Mouse (Mus musculus) lung, postnatal 0 days (tissue): ENCODE results near the gene Asb16. TPM values are rescaled to one million over a fixed set of nuclear protein-coding genes. Genes with fewer than 3 reads are reported as not detected.

ENCODE experiments used
- ATAC-seq: fragments of 200-750 bp; cut with Nextera tagmentation; 2 replicates; pipeline ENCODE4 v1.8.0; 2017; ENCODE audit warnings: moderate library complexity
- DNase-seq: peaks from one replicate; pipeline ENCODE4 v3.0.0-alpha.2; 2016; ENCODE audit warnings: low spot score
- H3K27ac ChIP-seq: fragments of 300-500 bp; sonication (generic); 2 replicates; pipeline ENCODE4 v1.5.1; 2014; ENCODE audit warnings: antibody characterized with exemption, mild to moderate bottlenecking, low read length, mixed read lengths
- H3K27me3 ChIP-seq: fragments of 300-500 bp; sonication (generic); replicated peaks from 2 replicates; pipeline ENCODE4 v1.6.1; 2014; ENCODE audit warnings: low read length, mixed read lengths; ENCODE audit not compliant: insufficient read depth
- H3K36me3 ChIP-seq: fragments of 300-500 bp; sonication (generic); 2 replicates; pipeline ENCODE4 v1.6.1; 2014; ENCODE audit warnings: low read length, mixed read lengths; ENCODE audit not compliant: insufficient read depth
- H3K4me1 ChIP-seq: fragments of 300-500 bp; sonication (generic); 2 replicates; pipeline ENCODE4 v1.6.1; 2014; ENCODE audit warnings: antibody characterized with exemption, low read depth, low read length, mixed read lengths; ENCODE audit not compliant: insufficient read depth
- H3K4me2 ChIP-seq: fragments of 300-500 bp; sonication (generic); replicated peaks from 2 replicates; pipeline ENCODE4 v1.6.1; 2014; ENCODE audit warnings: low read depth, mild to moderate bottlenecking, low read length, moderate library complexity, mixed read lengths
- H3K4me3 ChIP-seq: fragments of 300-500 bp; sonication (generic); 2 replicates; pipeline ENCODE4 v1.5.1; 2014; ENCODE audit warnings: low read depth, low read length
- H3K9ac ChIP-seq: fragments of 300-500 bp; sonication (generic); replicated peaks from 2 replicates; pipeline ENCODE4 v1.6.1; 2014; ENCODE audit warnings: low read depth, mild to moderate bottlenecking
- H3K9me3 ChIP-seq: fragments of 300-500 bp; sonication (generic); 2 replicates; pipeline ENCODE4 v1.6.1; 2016; ENCODE audit warnings: low read length, mixed read lengths
- CTCF ChIP-seq: IDR thresholded peaks from 2 replicates; pipeline ENCODE4 v1.5.1; 2016; ENCODE audit warnings: antibody characterized with exemption, mild to moderate bottlenecking
- EP300 ChIP-seq: IDR thresholded peaks from 2 replicates; pipeline ENCODE4 v1.6.1; 2016; ENCODE audit warnings: antibody characterized with exemption, mild to moderate bottlenecking, control low read depth
- WGBS: fragments of 180-500 bp; shearing (Covaris S2); extraction: QIAGEN DNeasy Blood & Tissue Kit; methylation state at CpG from one replicate; pipeline ENCODE4 v1.1.7; 2014; 5-methylcytosine and 5-hydroxymethylcytosine counted together
- polyA plus RNA-seq: library from polyadenylated mRNA; unstranded; fragments of >200 nt; fragmentation: Nextera tagmentation; extraction: Ambion mirVana; gene quantifications from 2 replicates; pipeline ENCODE4 v1.2.1, GENCODE M21; 2015

Asb16 gene
- polyA plus RNA-seq, 1 experiment from 2014 or later, result not detected

DNA sequence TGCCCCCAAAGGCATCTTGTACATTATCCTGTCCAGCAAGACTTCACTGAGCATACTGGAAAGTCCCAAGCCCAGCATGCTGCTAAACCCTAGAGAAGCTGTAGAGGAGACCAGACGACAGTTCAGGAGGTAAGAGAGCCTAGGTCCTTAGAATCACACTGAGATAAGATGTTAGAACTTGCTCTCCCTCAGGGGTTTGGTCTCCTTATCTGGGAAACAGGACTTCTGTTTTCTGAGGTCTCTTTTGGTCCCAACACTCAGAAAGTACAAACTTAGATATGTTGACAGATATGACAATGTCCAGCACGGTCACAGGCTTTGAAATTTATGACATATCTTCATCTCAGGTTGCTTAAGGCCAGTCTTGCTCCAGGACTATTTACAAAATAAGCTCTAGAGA is 32.5 kb upstream of the Asb16 start:
- Histone ChIP-seq H3K27me3 (no peaks in the 10 kb centered on the region), H3K36me3 (no peaks in the 10 kb centered on the region), H3K4me3 (no peak overlapping the region), H3K4me2 (no peak overlapping the region), H3K9ac (no peak overlapping the region), H3K4me1 (no peaks in the 10 kb centered on the region), H3K27ac (no peak overlapping the region), H3K9me3 (no peaks in the 10 kb centered on the region)
- no peak for DNase-seq
- TF ChIP-seq CTCF (no peak), EP300 (no peak)
- ATAC-seq, result no peak
- WGBS, result 32% methylated on average over 2 of the region's 2 CpGs

DNA sequence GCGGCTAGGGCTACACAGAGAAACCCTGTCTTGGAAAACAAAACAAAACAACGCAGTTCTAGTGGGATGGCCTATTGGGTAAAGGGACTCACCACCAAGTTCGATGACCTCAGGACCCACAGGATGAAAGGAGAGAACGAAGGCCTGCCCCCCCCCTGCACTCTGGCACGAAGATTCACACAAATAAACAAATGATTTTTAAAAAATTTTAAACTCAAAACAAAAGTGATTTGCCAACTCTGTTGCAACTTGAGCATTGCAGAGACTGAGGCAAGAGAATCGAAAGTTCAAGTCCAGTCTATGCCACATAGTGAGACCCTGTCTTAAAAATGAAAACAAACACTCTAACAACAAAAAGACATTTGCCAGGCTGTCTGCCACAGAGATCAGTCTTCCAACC is 27.9 kb upstream of the Asb16 start:
- TF ChIP-seq CTCF (no peak), EP300 (no peak)
- ATAC-seq (no peak), DNase-seq (no peak)
- WGBS, result 71% methylated on average over 6 of the region's 6 CpGs
- no peak overlapping the region for H3K27ac ChIP-seq
- no peaks in the 10 kb centered on the region for H3K36me3 ChIP-seq
- H3K9ac ChIP-seq, result no peak overlapping the region
- H3K9me3 ChIP-seq, result no peaks in the 10 kb centered on the region
- no peak overlapping the region for H3K4me2 ChIP-seq
- no peak overlapping the region for H3K4me3 ChIP-seq
- peaks cover 2% of the 10 kb centered on the region; the same call in 1 of the 2 replicates for H3K4me1 ChIP-seq
- no peaks in the 10 kb centered on the region for H3K27me3 ChIP-seq

DNA sequence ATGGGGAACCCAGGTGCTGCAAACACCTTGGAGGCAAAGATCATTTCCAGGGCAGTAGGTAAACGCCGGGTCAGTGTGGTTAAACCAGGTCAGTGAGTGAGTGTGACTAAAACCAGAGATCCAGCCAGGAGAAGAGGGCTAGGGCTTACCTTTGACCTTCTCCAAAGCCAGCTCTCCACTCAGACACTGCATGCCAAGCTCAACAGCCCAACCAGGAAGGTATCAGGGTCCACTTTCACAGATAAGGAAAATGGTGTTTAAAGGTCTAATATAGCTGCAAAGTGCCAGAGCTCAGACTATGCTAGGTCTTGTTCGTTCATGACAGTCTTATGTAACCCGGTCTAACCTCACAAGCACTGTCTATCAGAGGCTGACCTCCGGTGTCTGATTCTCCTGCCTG is 27.3 kb upstream of the Asb16 start:
- Histone ChIP-seq H3K36me3 (no peaks in the 10 kb centered on the region), H3K4me1 (peaks cover 3% of the 10 kb centered on the region; the same call in 1 of the 2 replicates), H3K4me2 (no peak overlapping the region), H3K9ac (no peak overlapping the region), H3K4me3 (no peak overlapping the region), H3K27ac (no peak overlapping the region), H3K27me3 (no peaks in the 10 kb centered on the region), H3K9me3 (no peaks in the 10 kb centered on the region)
- ATAC-seq (no peak), DNase-seq (no peak)
- TF ChIP-seq CTCF, result no peak
- TF ChIP-seq EP300, result no peak
- 68% methylated on average over 5 of the region's 5 CpGs for WGBS

DNA sequence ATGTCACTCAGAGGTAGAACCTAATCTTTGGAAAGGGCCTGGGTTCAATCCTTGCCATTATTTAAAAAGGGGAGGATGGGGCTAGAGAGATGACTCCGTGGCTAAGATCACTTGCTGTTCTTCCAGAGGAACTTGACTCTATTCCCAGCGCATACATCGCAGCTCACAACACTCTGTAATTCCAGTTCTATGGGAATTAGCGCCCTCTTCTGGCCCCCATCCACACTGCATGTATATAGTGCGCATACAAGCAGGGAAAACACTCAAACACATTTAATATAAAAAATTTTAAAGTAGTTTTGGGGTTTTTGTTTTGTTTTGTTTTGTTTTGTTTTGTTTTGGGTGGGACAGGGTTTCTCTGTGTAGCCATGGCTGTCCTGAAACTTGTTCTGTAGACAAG is 26.7 kb upstream of the Asb16 start:
- Histone ChIP-seq H3K36me3 (no peaks in the 10 kb centered on the region), H3K27ac (no peak overlapping the region), H3K27me3 (no peaks in the 10 kb centered on the region)

DNA sequence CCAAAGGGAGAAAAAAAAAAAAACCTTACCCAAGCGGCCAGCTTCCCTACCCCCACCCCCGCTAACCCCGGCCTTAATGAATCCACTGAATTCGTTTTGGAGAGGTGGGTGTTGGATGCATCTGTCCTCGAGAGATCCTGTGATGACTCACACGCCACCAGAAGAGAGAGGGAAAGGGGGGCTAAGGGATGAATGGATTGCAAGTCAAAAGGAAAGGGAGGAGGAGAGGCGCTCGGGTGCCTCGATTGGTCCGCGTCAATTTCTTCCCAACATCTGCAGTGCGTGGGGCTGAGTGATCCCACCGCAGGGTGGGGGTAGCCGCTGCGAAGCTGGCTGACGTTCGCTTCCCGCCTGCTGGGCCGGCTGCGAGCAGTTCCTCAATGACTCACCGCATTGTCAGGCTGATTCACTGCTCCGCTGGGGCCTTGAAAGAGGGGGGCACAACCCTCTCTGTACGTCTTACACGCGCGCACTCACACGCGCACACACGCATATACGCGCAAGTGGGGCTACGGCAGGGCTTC is 23.6 kb upstream of the Asb16 start:
- peak overlapping the region; percentile 53 for H3K4me2 ChIP-seq
- no peaks in the 10 kb centered on the region for H3K27me3 ChIP-seq
- peaks cover 8% of the 10 kb centered on the region for H3K4me1 ChIP-seq
- H3K36me3 ChIP-seq, result no peaks in the 10 kb centered on the region
- H3K9ac ChIP-seq, result no peak overlapping the region; the same call in 1 of the 2 replicates
- TF ChIP-seq EP300 (no peak), CTCF (0 out of 2 replicates have a peak, but pooled peaks have one; percentile 13)
- no peaks in the 10 kb centered on the region for H3K9me3 ChIP-seq
- ATAC-seq (peak; percentile 85), DNase-seq (peak; percentile 90)
- H3K4me3 ChIP-seq, result peak overlapping the region; percentile 27
- H3K27ac ChIP-seq, result no peak overlapping the region
- WGBS, result under 1% methylated on average over 32 of the region's 32 CpGs

More for the DNA sequence above, 26.7 kb upstream of the Asb16 start:
- no peaks in the 10 kb centered on the region for H3K9me3 ChIP-seq
- DNase-seq (no peak), ATAC-seq (no peak)
- WGBS, result 58% methylated on average over 5 of the region's 5 CpGs
- H3K4me2 ChIP-seq, result no peak overlapping the region
- H3K4me1 ChIP-seq, result peaks cover 3% of the 10 kb centered on the region; the same call in 1 of the 2 replicates
- no peak overlapping the region for H3K9ac ChIP-seq
- H3K4me3 ChIP-seq, result no peak overlapping the region
- no peak for TF ChIP-seq EP300
- TF ChIP-seq CTCF, result peak; percentile 20

DNA sequence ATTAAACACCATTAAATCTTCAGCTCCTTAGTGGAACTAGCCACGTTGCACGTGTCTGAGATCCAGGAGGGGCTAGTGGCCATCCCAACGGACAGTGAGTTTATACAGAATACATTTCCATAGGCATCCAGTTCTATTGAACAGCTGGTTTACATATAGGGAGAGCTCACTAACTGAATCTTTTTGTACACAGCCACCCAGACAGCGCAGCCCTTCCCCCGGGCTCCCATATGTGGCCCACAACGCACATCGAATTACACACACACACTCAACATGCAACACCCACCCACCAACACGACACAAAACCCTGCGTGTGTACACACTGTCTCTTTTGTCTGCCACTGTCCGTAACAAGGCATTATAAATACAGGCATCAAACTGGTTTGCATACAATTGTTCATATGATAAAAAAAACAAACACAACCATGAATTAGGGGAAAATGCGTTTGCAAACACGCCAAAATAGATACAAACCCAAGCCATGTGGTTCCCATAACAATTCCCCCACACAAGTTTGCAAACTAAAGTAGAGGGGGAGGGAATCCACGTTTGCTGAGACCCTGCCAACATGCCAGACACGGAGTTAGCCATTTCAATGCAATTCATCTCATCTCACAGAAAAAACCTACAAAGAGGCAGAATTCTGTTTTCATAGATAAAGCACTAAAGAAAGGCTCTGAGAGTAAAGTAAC is 22.8 kb upstream of the Asb16 start:
- peak overlapping the region; percentile 27; the same call in 1 of the 2 replicates for H3K4me3 ChIP-seq
- no peak overlapping the region for H3K27ac ChIP-seq
- TF ChIP-seq EP300 (no peak), CTCF (no peak)
- DNase-seq (no peak), ATAC-seq (no peak)
- H3K36me3 ChIP-seq, result no peaks in the 10 kb centered on the region
- peaks cover 8% of the 10 kb centered on the region for H3K4me1 ChIP-seq
- H3K4me2 ChIP-seq, result peak overlapping the region; percentile 53
- no peaks in the 10 kb centered on the region for H3K9me3 ChIP-seq
- no peak overlapping the region for H3K9ac ChIP-seq
- H3K27me3 ChIP-seq, result no peaks in the 10 kb centered on the region
- WGBS, result 43% methylated on average over 14 of the region's 14 CpGs
